Mouse (Mus musculus) urinary bladder, postnatal 25 days (tissue): ENCODE measurements around the gene Nsun3.
"Not testable (repeated sequence)": the region's sequence is repeated elsewhere in the genome, so short reads cannot be mapped to it uniquely, and the experiment has no call there.

Experiments used
- DNase-seq: peaks from one replicate; pipeline ENCODE4 v3.0.0; 2022; ENCODE audit warnings: low spot score

Nsun3 gene

DNA sequence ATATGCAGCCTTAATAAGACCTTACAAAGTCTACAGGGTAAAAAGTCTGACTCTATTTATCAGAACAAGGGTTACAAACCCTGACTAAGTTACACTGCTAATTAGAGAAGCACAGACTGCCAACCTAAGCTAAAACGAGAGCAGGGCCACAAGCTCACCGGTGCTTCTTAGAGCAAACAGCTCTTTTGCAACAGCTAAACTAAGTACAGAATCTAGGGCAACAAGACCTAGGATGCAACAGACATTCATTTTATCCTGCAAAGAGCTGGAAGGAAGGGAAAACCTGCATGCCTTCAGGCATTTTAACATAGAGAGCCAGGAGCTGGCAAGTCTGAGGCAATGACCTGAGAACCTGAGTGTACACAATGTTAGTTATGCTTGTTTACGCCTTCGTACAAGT, 33.5 kb downstream of the Nsun3 start:
- DNase-seq, result no peak

DNA sequence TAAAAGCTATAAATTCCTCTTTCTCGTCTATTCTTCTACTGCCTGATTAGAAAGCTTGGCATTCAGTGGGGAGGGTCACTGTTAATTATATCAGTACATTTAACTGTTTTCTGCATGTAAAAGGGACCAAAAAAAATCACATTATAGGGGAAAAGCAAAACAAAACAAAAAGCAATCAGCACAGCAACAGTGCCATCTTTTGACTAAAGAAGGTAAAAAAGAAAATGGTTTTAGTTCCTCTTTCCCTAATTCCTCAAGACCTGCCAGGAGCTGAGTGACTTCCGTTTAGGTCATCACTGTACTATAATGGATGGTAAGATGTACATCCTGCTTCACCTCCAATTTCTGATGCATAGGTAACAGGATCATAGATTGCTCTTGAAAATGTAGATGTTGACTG, 40.7 kb downstream of the Nsun3 start:
- DNase-seq, result no peak

DNA sequence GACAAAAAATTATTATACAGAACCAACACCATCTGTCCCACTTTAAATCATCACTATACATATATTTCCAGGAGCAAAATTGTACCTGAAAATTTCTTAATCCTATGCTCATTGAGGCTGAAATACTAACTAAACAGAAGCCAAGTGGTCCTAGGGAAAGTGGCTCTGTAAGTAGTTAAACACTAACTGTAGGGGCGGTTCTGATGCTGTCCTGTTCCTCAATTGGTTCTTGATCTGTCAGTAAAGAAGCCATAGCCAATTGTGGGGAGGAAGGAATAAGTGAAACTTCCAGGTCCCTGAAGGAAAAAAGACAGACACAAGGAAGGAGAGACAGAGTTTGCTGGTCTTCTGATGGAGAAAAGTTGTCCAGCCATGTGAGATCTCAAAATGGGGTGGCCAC, 52.3 kb downstream of the Nsun3 start:
- DNase-seq, result no peak

DNA sequence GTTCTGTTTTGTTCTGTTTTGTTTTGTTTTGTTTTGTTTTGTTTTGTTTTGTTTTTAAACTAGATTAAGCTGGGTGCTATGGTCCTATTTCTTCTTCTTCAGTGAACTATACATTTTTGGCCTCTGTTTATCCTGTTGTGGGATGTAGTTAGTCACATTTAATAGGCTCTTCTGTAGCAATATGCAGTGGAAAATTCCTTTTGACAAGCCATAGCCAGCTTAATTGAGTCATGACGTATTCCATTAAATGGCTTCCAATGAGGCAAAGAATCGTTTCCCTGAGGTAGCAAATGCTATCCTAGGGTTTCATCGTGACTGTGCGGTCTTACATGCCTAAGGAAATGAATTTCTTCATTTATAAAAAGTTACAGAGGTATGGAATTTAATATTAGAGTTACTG, 56.3 kb downstream of the Nsun3 start:
- DNase-seq, result no peak

- DNase-seq, result no peak
Measured at GRCm38 (mm10) chr16:62729846-62730245, 56.8 kb downstream of the Nsun3 start.

DNA sequence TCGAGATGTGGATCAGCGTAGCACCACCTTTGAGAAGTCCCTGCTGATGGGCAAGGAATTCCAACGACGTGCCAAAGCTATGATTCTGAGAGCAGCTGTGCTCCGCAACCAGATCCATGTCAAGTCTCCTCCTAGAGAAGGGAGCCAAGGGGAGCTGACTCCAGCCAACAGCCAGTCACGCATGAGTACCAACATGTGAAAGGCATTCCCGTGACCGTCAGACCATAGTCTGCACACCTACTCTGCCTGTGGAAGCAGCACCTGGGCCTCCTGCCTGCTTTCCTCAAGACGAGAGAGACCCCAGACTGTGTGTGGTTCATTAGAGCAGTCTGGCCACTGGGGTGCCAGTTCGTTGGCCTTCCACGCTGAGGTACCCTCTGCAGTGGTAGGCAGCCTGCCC, 68.4 kb downstream of the Nsun3 start:
- DNase-seq, result not testable (repeated sequence)

- no peak for DNase-seq
Measured at GRCm38 (mm10) chr16:62690436-62690835, 96.2 kb downstream of the Nsun3 start.

- DNase-seq, result no peak
Measured at GRCm38 (mm10) chr16:62686073-62686472, 100.5 kb downstream of the Nsun3 start.

DNA sequence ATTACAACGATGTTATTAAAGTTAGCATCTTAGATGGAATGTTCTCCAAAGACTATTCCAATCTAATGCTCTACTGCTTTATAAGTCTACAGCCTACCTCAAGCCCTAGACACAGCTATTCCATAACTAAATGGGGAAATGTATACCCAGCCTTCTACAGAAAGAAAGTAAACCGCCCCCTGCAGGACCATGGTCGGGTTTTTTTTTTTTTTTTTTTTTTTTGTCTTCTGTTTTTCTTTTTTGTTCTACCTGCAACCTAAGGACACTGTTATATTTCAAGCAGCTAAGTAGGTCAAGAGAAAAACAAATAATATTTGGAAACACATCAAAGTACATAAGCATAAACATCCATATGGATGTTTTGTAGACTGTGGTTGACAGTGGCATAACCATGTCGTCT, 101.1 kb downstream of the Nsun3 start:
- no peak for DNase-seq
